Mouse (Mus musculus) lung, postnatal 10 days (tissue): ENCODE measurements around the gene Phf6.
A peak's percentile ranks its signal among the peaks of the same experiment; 100 is the strongest.
"Not testable (repeated sequence)": the region's sequence is repeated elsewhere in the genome, so short reads cannot be mapped to it uniquely, and the experiment has no call there.

Experiments used
- DNase-seq: peaks from one replicate; pipeline ENCODE4 v3.0.0; 2021

The Phf6 gene

GRCm38 (mm10) chrX:52981378-52981777, 69.3 kb downstream of the Phf6 start:
- DNase-seq, result no peak

GRCm38 (mm10) chrX:52987905-52988783, 76.1 kb downstream of the Phf6 start, which contains the start of gene Hprt:
Gene Hprt, plus strand, starts transcription at chrX:52988137.
- DNase-seq, result peak; percentile 93

GRCm38 (mm10) chrX:52994726-52995125, 82.7 kb downstream of the Phf6 start:
- DNase-seq, result not testable (repeated sequence)

GRCm38 (mm10) chrX:53004887-53005286, 92.8 kb downstream of the Phf6 start:
- not testable (repeated sequence) for DNase-seq

- peak; percentile 49 for DNase-seq
These were observed 94.0 kb downstream of the Phf6 start for GRCm38 (mm10) chrX:53006062-53006461.
